Mouse (Mus musculus) neural tube, embryonic 10.5 days (tissue): ENCODE measurements around the gene Stx2.

Source experiments
- DNase-seq: peaks from one replicate; pipeline ENCODE4 v3.0.0-alpha.2; 2017; ENCODE audit warnings: low spot score; ENCODE audit errors: extremely low spot score

Stx2 gene

GRCm38 (mm10) chr5:128953278-128954070 lies 54.9 kb downstream of the Stx2 start, which contains the start of gene Rimbp2:
Gene Rimbp2 (minus strand): TSS chr5:128953486.
- peak; percentile 68 for DNase-seq

GRCm38 (mm10) chr5:128952291-128953195 lies 55.8 kb downstream of the Stx2 start:
- DNase-seq, result peak; percentile 47

GRCm38 (mm10) chr5:128951472-128951871 lies 56.9 kb downstream of the Stx2 start:
- DNase-seq, result no peak

- no peak for DNase-seq
Observed at GRCm38 (mm10) chr5:128947093-128947492, 61.3 kb downstream of the Stx2 start.

DNA sequence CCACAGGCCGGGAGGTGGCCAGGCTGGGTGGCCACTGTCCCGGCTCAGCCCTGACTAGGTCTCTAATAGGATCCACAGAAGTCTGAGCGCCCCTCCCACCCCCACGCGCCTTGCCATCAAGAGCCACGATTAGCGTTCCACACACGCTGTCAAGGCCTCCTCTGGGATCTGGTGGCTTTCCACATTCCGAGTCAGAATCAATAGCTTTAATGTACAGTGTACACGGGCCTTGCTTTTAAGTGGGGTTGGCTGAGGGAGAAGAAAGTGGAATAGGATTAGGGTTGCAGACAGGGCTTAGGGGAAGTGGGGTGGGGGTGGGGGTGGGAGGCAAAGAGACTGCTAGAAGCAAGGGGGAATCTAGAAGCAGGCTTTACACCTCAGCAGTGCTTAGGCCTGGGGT lies 67.9 kb downstream of the Stx2 start:
- no peak for DNase-seq

DNA sequence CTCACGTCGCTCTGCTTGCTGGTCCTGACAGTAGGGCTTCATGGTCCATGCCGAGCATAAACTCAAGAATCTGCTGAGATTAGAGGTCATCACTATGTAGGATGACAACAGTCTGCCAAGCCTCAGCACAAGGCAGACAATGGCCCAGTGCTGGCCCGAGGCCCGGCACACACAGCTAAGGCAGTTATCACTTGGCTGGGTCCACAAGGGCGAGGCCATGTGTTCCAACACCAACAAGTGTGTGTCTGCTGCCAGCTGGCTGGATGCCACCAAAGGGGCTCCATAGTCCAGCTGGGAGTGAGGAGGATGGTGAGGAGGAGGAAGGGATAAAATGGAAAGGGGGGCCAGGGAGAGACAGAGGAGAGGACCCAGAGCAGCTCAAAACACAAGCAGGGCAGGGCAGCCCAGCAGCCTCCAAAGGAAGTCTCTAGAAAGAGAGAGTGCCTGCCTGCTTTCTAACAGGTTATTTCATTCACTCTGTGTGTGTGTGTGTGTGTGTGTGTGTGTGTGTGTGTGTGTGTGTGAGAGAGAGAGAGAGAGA lies 72.9 kb downstream of the Stx2 start:
- DNase-seq, result no peak
